Mouse (Mus musculus) heart, adult 2 months (tissue): ENCODE measurements around the gene Apba2. TPM values are rescaled to one million over a fixed set of nuclear protein-coding genes. Genes with fewer than 3 reads are reported as not detected.

Experiments used
- DNase-seq, 2 experiments: peaks; one replicate each; pipeline ENCODE4 v3.0.0; 2021
- H3K27ac ChIP-seq: fragments of 200-600 bp; 2 replicates; pipeline ENCODE4 v1.8.1; 2022
- H3K27me3 ChIP-seq: fragments of 200-500 bp; 2 replicates; pipeline ENCODE4 v1.6.1; 2012; ENCODE audit warnings: mild to moderate bottlenecking, low read length, inconsistent platforms, mixed read lengths; ENCODE audit not compliant: control insufficient read depth, insufficient read depth
- H3K36me3 ChIP-seq: fragments of 200-500 bp; 2 replicates; pipeline ENCODE4 v1.6.1; 2012; ENCODE audit warnings: low read length, inconsistent platforms; ENCODE audit not compliant: control insufficient read depth, insufficient read depth
- H3K4me1 ChIP-seq: fragments of 200-500 bp; 2 replicates; pipeline ENCODE4 v1.6.1; 2011; ENCODE audit warnings: low read length; ENCODE audit not compliant: control insufficient read depth, insufficient read depth
- H3K4me3 ChIP-seq: fragments of 200-600 bp; 2 replicates; pipeline ENCODE4 v1.8.1; 2022
- H3K79me2 ChIP-seq: fragments of 200-500 bp; replicated peaks from 2 replicates; pipeline ENCODE4 v1.6.1; 2012; ENCODE audit warnings: mild to moderate bottlenecking, inconsistent platforms, low read length, moderate library complexity, mixed read lengths; ENCODE audit not compliant: control insufficient read depth, insufficient read depth
- H3K9ac ChIP-seq: fragments of 200-500 bp; 2 replicates; pipeline ENCODE4 v1.6.1; 2012; ENCODE audit warnings: low read depth, mild to moderate bottlenecking, control low read depth, inconsistent platforms, low read length, mixed read lengths
- CTCF ChIP-seq: fragments of 200-600 bp; IDR thresholded peaks from 2 replicates; pipeline ENCODE4 v1.8.1; 2022; ENCODE audit warnings: antibody characterized with exemption, mild to moderate bottlenecking, moderate library complexity
- EP300 ChIP-seq: fragments of 200-500 bp; IDR thresholded peaks from 2 replicates; pipeline ENCODE4 v1.6.1; 2011; ENCODE audit warnings: low read depth, low read length, control low read depth; ENCODE audit not compliant: insufficient read depth
- POLR2A ChIP-seq: fragments of 200-500 bp; IDR thresholded peaks from 2 replicates; pipeline ENCODE4 v1.6.1; 2011; ENCODE audit warnings: mild to moderate bottlenecking, low read depth, low read length, control low read depth; ENCODE audit not compliant: insufficient read depth
- WGBS: fragments of 180-500 bp; shearing (Covaris S2); methylation state at CpG from one replicate; pipeline ENCODE4 v1.1.7; 2018; 5-methylcytosine and 5-hydroxymethylcytosine counted together
- intact Hi-C: fragments of 180-260 bp; cut with DNase I; formaldehyde crosslinking; loops from one replicate; pipeline ENCODE4 v1.15.1; 2025
- polyA plus RNA-seq: library from polyadenylated mRNA; depleted of rRNA; stranded (reverse); fragments of >200 nt; gene quantifications from 2 replicates; pipeline ENCODE4 v1.2.3, GENCODE M21; 2012
- total RNA-seq, 2 experiments: library from RNA; stranded (reverse); gene quantifications; 2 replicates each; pipeline ENCODE4 v1.2.3; 2021

Gene Apba2
- total and polyA plus RNA-seq, 3 experiments, result 0.68 to 1.2 (median 0.90) TPM

GRCm38 (mm10) chr7:64570914-64571313 is 69.4 kb downstream of the Apba2 start:
- H3K36me3 ChIP-seq, result no peaks in the 10 kb centered on the region
- H3K79me2 ChIP-seq, result no peaks in the 10 kb centered on the region
- 78% methylated on average over 4 of the region's 4 CpGs for WGBS
- H3K9ac ChIP-seq, result no peak overlapping the region
- DNase-seq, result peak in 1 of 2 experiments; percentile 7
- no peaks in the 10 kb centered on the region for H3K4me1 ChIP-seq
- no peak overlapping the region for H3K27ac ChIP-seq
- TF ChIP-seq POLR2A (no peak), EP300 (no peak), CTCF (no peak)
- H3K27me3 ChIP-seq, result no peaks in the 10 kb centered on the region
- intact Hi-C loops, result no loop called here
- no peak overlapping the region for H3K4me3 ChIP-seq

DNA sequence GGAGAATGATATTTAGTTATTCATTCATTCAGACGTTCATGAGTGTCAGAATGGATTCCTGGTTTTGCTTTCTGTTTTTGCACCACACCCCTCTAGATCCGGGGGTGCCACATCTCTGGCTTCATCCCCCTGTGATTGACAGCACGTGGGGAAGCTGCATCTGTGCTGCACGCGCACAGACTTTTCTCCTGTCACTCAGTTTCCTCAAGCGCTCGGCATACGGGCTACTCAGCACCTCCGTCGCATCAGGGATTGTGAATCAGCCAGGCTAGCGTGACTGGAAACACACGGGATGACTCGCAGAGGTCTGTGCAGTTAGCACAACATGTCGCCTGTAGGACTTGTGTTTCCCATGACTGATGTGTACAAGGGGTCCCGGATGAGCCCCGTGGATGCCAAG is 72.6 kb downstream of the Apba2 start:
- H3K4me3 ChIP-seq, result no peak overlapping the region
- H3K79me2 ChIP-seq, result no peaks in the 10 kb centered on the region
- H3K9ac ChIP-seq, result no peak overlapping the region
- no peak overlapping the region for H3K27ac ChIP-seq
- H3K36me3 ChIP-seq, result no peaks in the 10 kb centered on the region
- no peaks in the 10 kb centered on the region for H3K4me1 ChIP-seq
- H3K27me3 ChIP-seq, result no peaks in the 10 kb centered on the region
- WGBS, result 79% methylated on average over 16 of the region's 16 CpGs
- no peak for TF ChIP-seq POLR2A
- no peak for TF ChIP-seq CTCF
- TF ChIP-seq EP300, result no peak
- intact Hi-C loops, result no loop called here
- no peak for DNase-seq

- intact Hi-C loops, result no loop called here
- Histone ChIP-seq H3K9ac (no peak overlapping the region), H3K79me2 (no peaks in the 10 kb centered on the region), H3K4me3 (no peak overlapping the region), H3K27me3 (no peaks in the 10 kb centered on the region), H3K27ac (no peak overlapping the region), H3K4me1 (no peaks in the 10 kb centered on the region), H3K36me3 (no peaks in the 10 kb centered on the region)
- 15% methylated on average over 1 of the region's 1 CpGs for WGBS
- TF ChIP-seq EP300 (no peak), POLR2A (no peak), CTCF (no peak)
- DNase-seq, result peak in 1 of 2 experiments; percentile 5
Observed at GRCm38 (mm10) chr7:64576519-64576951, 75.0 kb downstream of the Apba2 start.

DNA sequence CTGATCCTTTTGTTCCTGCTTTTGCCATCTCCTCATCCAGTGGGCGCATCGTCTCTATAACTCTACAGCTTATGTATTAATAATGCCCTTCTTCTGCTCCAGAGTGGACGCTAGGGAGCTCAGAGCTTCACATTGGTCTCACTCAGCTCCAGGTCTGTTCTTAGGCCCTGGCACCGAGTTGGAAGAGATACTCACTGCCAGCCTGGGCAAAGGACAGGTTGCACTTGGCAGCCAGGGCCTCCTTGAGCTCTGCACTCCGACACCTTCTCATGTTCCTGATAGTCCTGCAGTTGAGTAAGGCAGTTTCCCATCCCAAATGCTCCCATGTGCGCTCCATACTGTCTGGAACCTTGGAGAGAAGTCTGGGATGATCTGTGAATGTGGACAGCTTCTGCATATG is 76.7 kb downstream of the Apba2 start:
- intact Hi-C loops, result no loop called here
- Histone ChIP-seq H3K36me3 (no peaks in the 10 kb centered on the region), H3K27me3 (no peaks in the 10 kb centered on the region), H3K79me2 (no peaks in the 10 kb centered on the region), H3K4me3 (no peak overlapping the region), H3K4me1 (no peaks in the 10 kb centered on the region), H3K9ac (no peak overlapping the region), H3K27ac (no peak overlapping the region)
- no peak for DNase-seq
- TF ChIP-seq EP300 (no peak), CTCF (no peak), POLR2A (no peak)
- WGBS, result 79% methylated on average over 6 of the region's 6 CpGs

DNA sequence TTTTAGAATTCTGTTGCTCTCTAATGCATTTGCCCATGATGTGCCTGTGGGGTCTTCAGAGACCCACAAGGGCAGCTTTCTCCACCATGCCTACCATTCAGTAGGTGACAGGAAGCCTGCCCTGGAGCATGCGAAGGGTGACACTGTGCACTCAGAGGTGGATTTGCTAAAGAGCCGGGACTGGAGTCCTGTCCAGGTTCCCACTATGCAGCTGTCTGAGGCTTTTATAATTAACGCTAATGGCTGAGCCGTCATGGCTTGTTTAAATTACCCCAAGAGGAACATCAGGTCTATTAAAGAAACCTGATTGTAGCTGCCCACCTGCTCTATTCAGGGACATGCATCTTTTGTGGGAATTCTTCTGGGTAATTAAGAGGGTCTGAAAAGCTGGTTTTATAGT is 78.4 kb downstream of the Apba2 start:
- intact Hi-C loops, result no loop called here
- Histone ChIP-seq H3K36me3 (no peaks in the 10 kb centered on the region), H3K27ac (no peak overlapping the region), H3K79me2 (no peaks in the 10 kb centered on the region), H3K4me1 (no peaks in the 10 kb centered on the region), H3K4me3 (no peak overlapping the region), H3K9ac (no peak overlapping the region), H3K27me3 (no peaks in the 10 kb centered on the region)
- WGBS, result 81% methylated on average over 4 of the region's 4 CpGs
- no peak for DNase-seq
- TF ChIP-seq EP300, result no peak
- TF ChIP-seq POLR2A, result no peak
- no peak for TF ChIP-seq CTCF

- Histone ChIP-seq H3K4me3 (no peak overlapping the region), H3K27me3 (no peaks in the 10 kb centered on the region), H3K9ac (no peak overlapping the region), H3K4me1 (no peaks in the 10 kb centered on the region), H3K79me2 (no peaks in the 10 kb centered on the region), H3K27ac (no peak overlapping the region), H3K36me3 (no peaks in the 10 kb centered on the region)
- no peak for TF ChIP-seq EP300
- intact Hi-C loops, result no loop called here
- no peak for DNase-seq
- 61% methylated on average over 4 of the region's 4 CpGs for WGBS
Observed at GRCm38 (mm10) chr7:64580293-64580692, 78.8 kb downstream of the Apba2 start.
